Mouse (Mus musculus) cerebellum, adult 2 months (tissue): ENCODE data around the gene Zfc3h1.

Experiments used
- CTCF ChIP-seq: fragments of 200-500 bp; IDR thresholded peaks from 2 replicates; pipeline ENCODE4 v1.5.1; 2011; ENCODE audit warnings: low read depth, mild to moderate bottlenecking, control low read depth, low read length, moderate library complexity, borderline replicate concordance; ENCODE audit not compliant: insufficient read depth
- POLR2A ChIP-seq: fragments of 200-500 bp; IDR thresholded peaks from 2 replicates; pipeline ENCODE4 v1.6.1; 2011; ENCODE audit warnings: low read length, control low read depth, borderline replicate concordance; ENCODE audit not compliant: insufficient read depth

- TF ChIP-seq CTCF (no peak), POLR2A (no peak)
Observed at GRCm38 (mm10) chr10:115359066-115359465, 25.7 kb upstream of the Zfc3h1 start.
